Mouse (Mus musculus): ENCODE results near the gene Colgalt2. TPM values are rescaled to one million over a fixed set of nuclear protein-coding genes. Genes with fewer than 3 reads are reported as not detected.

The Colgalt2 gene
- polyA plus RNA-seq, 1 experiment from 2014 or later: 2.1 TPM

DNA sequence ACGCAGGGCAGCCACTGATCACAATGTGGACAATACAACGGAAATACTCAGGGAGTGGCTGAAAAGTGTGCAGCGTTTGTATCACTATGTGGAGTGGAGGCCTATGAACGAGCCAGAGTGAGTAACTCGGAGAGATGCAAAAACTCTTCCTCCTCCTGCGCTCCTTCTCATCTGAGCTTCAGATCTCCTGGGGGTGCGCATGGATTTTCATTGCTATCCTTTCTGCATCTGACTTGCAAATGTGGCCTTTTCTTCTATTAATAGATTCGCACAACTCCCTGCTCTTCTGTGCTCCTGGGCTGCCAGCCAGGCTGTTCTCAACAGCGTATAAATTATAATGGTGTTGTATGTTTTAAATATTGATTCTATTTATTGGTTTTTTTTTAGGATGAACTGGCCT is 68.8 kb downstream of the Colgalt2 start:
- Histone ChIP-seq H3K9me3 (ENCODE audit: control insufficient read depth, low read depth, low read length) (no peaks in the 10 kb centered on the region), H3K9ac (replicated peaks; ENCODE audit: low read depth, low read length) (no peak overlapping the region), H3K27ac (ENCODE audit: low read length) (no peak overlapping the region), H3K4me1 (ENCODE audit: control insufficient read depth, insufficient read depth, low read length) (0 out of 2 replicates have a peak, but pooled peaks cover 4% of the 10 kb centered on the region), H3K4me2 (replicated peaks; ENCODE audit: low read depth, low read length) (no peak overlapping the region), H3K27me3 (ENCODE audit: control insufficient read depth, insufficient read depth, low read length) (no peaks in the 10 kb centered on the region), H3K36me3 (ENCODE audit: control insufficient read depth, insufficient read depth, low read length) (no peaks in the 10 kb centered on the region), H3K4me3 (ENCODE audit: low read depth, low read length) (no peak overlapping the region)
- ATAC-seq (ENCODE audit: insufficient number of reproducible peaks, insufficient read depth, low FRiP score, low read depth): no peak
- WGBS: 85% methylated on average over 9 of the region's 9 CpGs

DNA sequence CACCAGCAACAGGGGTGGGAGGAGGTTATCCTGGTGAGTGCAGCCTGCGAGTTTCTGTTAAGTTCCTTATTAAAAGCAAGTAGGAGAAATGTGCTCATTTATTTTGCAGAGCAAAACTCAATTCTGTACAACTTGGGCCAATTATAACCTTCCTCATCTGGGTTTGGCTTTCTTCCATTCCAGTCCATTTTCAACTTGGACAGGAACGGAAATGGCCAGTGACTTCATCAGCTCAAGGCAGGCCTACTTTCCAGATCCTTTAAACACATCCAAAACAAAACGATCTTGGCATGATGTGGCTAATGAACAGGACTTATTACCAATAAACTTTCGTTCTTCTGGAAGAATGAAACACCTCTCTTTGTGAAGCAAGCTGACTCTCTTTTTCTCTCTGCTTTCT is 76.5 kb downstream of the Colgalt2 start:
- no peaks in the 10 kb centered on the region for H3K27me3 ChIP-seq (ENCODE audit: control insufficient read depth, insufficient read depth, low read length)
- ATAC-seq (ENCODE audit: insufficient number of reproducible peaks, insufficient read depth, low FRiP score, low read depth): no peak
- H3K4me1 ChIP-seq (ENCODE audit: control insufficient read depth, insufficient read depth, low read length): no peaks in the 10 kb centered on the region
- H3K4me2 ChIP-seq (replicated peaks; ENCODE audit: low read depth, low read length): no peak overlapping the region
- no peaks in the 10 kb centered on the region for H3K36me3 ChIP-seq (ENCODE audit: control insufficient read depth, insufficient read depth, low read length)
- no peak overlapping the region for H3K4me3 ChIP-seq (ENCODE audit: low read depth, low read length)
- no peak overlapping the region for H3K27ac ChIP-seq (ENCODE audit: low read length)
- no peaks in the 10 kb centered on the region for H3K9me3 ChIP-seq (ENCODE audit: control insufficient read depth, low read depth, low read length)
- WGBS: 81% methylated on average over 4 of the region's 4 CpGs
- no peak overlapping the region for H3K9ac ChIP-seq (replicated peaks; ENCODE audit: low read depth, low read length)

DNA sequence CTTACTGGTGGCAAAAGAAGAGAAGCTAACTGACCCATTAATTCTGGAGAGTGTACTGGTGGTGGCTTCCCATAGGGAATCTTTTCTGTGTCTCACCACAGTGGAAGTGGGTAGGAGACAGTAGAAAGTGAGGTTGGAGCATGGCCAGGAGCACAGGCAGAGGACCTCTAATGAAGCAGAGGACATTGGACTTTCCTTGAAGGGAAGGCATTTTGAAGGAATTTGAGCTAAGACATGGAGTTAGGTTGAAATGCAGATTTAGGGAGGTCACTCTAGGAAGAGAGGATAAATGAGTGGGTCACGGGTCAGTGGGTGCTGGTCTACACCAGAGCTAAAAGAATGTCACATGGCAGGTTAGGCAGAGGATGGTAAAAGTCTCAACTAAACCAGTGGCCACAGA is 91.2 kb downstream of the Colgalt2 start:
- Histone ChIP-seq H3K4me3 (ENCODE audit: low read depth, low read length) (no peak overlapping the region), H3K27me3 (ENCODE audit: control insufficient read depth, insufficient read depth, low read length) (no peaks in the 10 kb centered on the region), H3K9me3 (ENCODE audit: control insufficient read depth, low read depth, low read length) (no peaks in the 10 kb centered on the region), H3K4me1 (ENCODE audit: control insufficient read depth, insufficient read depth, low read length) (no peaks in the 10 kb centered on the region), H3K4me2 (replicated peaks; ENCODE audit: low read depth, low read length) (no peak overlapping the region), H3K36me3 (ENCODE audit: control insufficient read depth, insufficient read depth, low read length) (no peaks in the 10 kb centered on the region), H3K27ac (ENCODE audit: low read length) (no peak overlapping the region), H3K9ac (replicated peaks; ENCODE audit: low read depth, low read length) (no peak overlapping the region)
- WGBS: 88% methylated on average over 1 of the region's 1 CpGs
- ATAC-seq (ENCODE audit: insufficient number of reproducible peaks, insufficient read depth, low FRiP score, low read depth): no peak

DNA sequence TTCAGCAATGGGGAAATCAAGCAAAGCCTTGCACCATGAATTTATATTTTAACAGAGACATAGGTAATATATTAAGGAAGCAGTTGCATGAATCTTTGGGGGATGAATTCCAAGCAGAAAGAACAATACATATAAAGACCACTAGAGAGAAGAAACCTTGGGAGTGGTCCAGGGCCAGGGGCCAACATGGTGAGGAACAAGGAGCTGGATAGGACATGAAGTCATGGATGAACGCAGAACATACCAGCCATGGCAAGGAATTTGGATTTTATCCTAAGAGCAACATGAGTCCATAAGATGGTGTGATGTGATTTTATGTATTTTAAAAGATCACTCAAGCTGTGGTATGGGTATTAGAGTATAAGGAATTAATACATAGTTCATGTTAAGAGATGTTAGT is 92.6 kb downstream of the Colgalt2 start:
- ATAC-seq (ENCODE audit: insufficient number of reproducible peaks, insufficient read depth, low FRiP score, low read depth): no peak
- Histone ChIP-seq H3K9me3 (ENCODE audit: control insufficient read depth, low read depth, low read length) (no peaks in the 10 kb centered on the region), H3K27ac (ENCODE audit: low read length) (no peak overlapping the region), H3K4me1 (ENCODE audit: control insufficient read depth, insufficient read depth, low read length) (peaks cover under 1% of the 10 kb centered on the region; the same call in 1 of the 2 replicates), H3K36me3 (ENCODE audit: control insufficient read depth, insufficient read depth, low read length) (no peaks in the 10 kb centered on the region), H3K27me3 (ENCODE audit: control insufficient read depth, insufficient read depth, low read length) (no peaks in the 10 kb centered on the region), H3K4me3 (ENCODE audit: low read depth, low read length) (no peak overlapping the region), H3K9ac (replicated peaks; ENCODE audit: low read depth, low read length) (no peak overlapping the region), H3K4me2 (replicated peaks; ENCODE audit: low read depth, low read length) (no peak overlapping the region)
- WGBS: 88% methylated on average over 1 of the region's 1 CpGs

DNA sequence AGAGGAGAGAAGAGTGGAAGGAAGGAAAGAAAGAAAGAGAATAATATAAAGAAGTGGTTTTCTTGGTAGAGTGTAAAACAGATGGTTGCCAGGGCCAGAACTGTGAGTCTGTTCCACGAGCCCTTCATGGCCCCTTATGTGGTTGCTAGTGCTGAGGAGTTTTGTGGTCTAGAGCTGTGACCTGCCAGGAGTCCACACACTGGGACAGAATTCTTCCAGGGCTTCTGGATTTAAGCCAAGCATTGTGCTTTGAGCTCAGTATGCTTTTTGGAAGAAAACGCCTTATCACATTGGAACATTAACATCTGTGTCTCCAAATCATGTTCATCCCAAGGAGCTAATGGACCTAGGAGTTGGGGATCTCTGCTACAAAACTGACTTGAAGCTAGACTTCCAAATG is 97.2 kb downstream of the Colgalt2 start:
- WGBS: 77% methylated on average over 2 of the region's 2 CpGs
- no peaks in the 10 kb centered on the region for H3K9me3 ChIP-seq (ENCODE audit: control insufficient read depth, low read depth, low read length)
- ATAC-seq (ENCODE audit: insufficient number of reproducible peaks, insufficient read depth, low FRiP score, low read depth): no peak
- H3K36me3 ChIP-seq (ENCODE audit: control insufficient read depth, insufficient read depth, low read length): no peaks in the 10 kb centered on the region
- H3K27ac ChIP-seq (ENCODE audit: low read length): no peak overlapping the region
- no peak overlapping the region for H3K4me2 ChIP-seq (replicated peaks; ENCODE audit: low read depth, low read length)
- H3K9ac ChIP-seq (replicated peaks; ENCODE audit: low read depth, low read length): no peak overlapping the region
- peaks cover 7% of the 10 kb centered on the region; the same call in 1 of the 2 replicates for H3K4me1 ChIP-seq (ENCODE audit: control insufficient read depth, insufficient read depth, low read length)
- H3K27me3 ChIP-seq (ENCODE audit: control insufficient read depth, insufficient read depth, low read length): no peaks in the 10 kb centered on the region
- H3K4me3 ChIP-seq (ENCODE audit: low read depth, low read length): no peak overlapping the region

DNA sequence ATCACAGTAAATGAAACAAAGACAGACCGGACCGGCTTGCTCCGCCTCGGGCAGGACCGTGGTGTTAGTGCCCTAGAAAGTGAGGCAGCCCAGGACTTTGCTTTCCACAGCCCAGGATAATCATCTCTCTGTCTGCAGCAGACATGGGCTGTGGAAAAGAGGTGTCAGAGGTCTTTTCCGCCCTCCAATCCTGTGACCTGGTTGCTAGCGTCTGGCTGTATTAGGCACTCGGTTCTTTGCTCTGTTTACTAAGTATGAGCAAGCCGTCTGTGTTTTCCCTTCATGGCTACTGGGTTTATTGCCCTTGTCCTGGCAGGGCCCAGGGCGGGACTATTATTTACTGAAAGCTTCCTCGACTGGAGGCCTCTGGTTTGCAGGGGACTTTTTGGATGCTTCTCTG is 98.0 kb downstream of the Colgalt2 start:
- Histone ChIP-seq H3K9me3 (ENCODE audit: control insufficient read depth, low read depth, low read length) (no peaks in the 10 kb centered on the region), H3K36me3 (ENCODE audit: control insufficient read depth, insufficient read depth, low read length) (no peaks in the 10 kb centered on the region), H3K4me2 (replicated peaks; ENCODE audit: low read depth, low read length) (no peak overlapping the region), H3K9ac (replicated peaks; ENCODE audit: low read depth, low read length) (no peak overlapping the region), H3K4me1 (ENCODE audit: control insufficient read depth, insufficient read depth, low read length) (peaks cover 7% of the 10 kb centered on the region; the same call in 1 of the 2 replicates), H3K4me3 (ENCODE audit: low read depth, low read length) (no peak overlapping the region), H3K27me3 (ENCODE audit: control insufficient read depth, insufficient read depth, low read length) (no peaks in the 10 kb centered on the region), H3K27ac (ENCODE audit: low read length) (no peak overlapping the region; the same call in 1 of the 2 replicates)
- no peak for ATAC-seq (ENCODE audit: insufficient number of reproducible peaks, insufficient read depth, low FRiP score, low read depth)
- WGBS: 43% methylated on average over 11 of the region's 11 CpGs

DNA sequence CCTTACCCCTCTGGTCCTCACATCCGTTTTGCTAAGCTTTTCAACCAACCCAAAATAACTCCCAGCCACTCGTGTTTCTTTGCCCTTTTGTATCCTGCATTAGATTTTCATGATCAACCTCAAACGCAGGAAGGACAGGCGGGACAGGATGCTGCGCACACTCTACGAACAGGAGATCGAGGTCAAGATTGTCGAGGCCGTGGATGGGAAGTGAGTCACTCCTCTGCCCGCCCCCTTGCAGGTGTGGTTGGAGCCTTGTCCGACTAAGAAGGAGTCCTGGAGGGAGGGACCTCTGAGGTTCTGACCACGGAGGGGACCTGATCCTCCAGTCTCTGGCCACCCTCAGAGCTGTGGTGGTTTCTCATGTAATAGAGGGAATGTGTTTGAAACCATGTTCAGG is 100.2 kb downstream of the Colgalt2 start:
- Histone ChIP-seq H3K27me3 (ENCODE audit: control insufficient read depth, insufficient read depth, low read length) (no peaks in the 10 kb centered on the region), H3K9ac (replicated peaks; ENCODE audit: low read depth, low read length) (no peak overlapping the region), H3K9me3 (ENCODE audit: control insufficient read depth, low read depth, low read length) (no peaks in the 10 kb centered on the region), H3K4me2 (replicated peaks; ENCODE audit: low read depth, low read length) (no peak overlapping the region), H3K36me3 (ENCODE audit: control insufficient read depth, insufficient read depth, low read length) (no peaks in the 10 kb centered on the region), H3K27ac (ENCODE audit: low read length) (no peak overlapping the region), H3K4me1 (ENCODE audit: control insufficient read depth, insufficient read depth, low read length) (peaks cover 7% of the 10 kb centered on the region; the same call in 1 of the 2 replicates), H3K4me3 (ENCODE audit: low read depth, low read length) (no peak overlapping the region)
- WGBS: 81% methylated on average over 12 of the region's 12 CpGs
- ATAC-seq (ENCODE audit: insufficient number of reproducible peaks, insufficient read depth, low FRiP score, low read depth): no peak

DNA sequence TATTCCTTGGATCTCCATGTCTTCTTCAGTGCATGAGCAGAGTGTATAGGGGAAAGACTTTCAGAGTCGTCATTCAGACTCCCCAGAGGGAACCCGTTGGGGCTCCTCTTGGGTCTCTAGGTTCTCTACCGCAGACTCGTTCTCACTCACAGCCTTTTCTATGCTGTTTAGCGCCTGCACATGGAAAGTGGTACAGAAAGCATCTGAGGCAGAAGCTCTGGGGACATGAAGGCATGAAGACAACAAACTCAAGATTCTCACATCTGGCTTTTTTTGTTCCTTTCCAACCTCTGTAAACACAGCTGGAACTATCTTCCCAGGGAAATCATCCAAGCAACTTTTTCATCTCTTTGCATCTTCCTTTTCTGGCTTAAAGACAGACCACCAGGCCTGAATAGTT is 106.5 kb downstream of the Colgalt2 start:
- Histone ChIP-seq H3K4me1 (ENCODE audit: control insufficient read depth, insufficient read depth, low read length) (no peaks in the 10 kb centered on the region), H3K27ac (ENCODE audit: low read length) (no peak overlapping the region), H3K4me2 (replicated peaks; ENCODE audit: low read depth, low read length) (no peak overlapping the region), H3K4me3 (ENCODE audit: low read depth, low read length) (no peak overlapping the region), H3K9me3 (ENCODE audit: control insufficient read depth, low read depth, low read length) (no peaks in the 10 kb centered on the region), H3K27me3 (ENCODE audit: control insufficient read depth, insufficient read depth, low read length) (no peaks in the 10 kb centered on the region), H3K9ac (replicated peaks; ENCODE audit: low read depth, low read length) (no peak overlapping the region), H3K36me3 (ENCODE audit: control insufficient read depth, insufficient read depth, low read length) (no peaks in the 10 kb centered on the region)
- WGBS: 93% methylated on average over 5 of the region's 5 CpGs
- ATAC-seq (ENCODE audit: insufficient number of reproducible peaks, insufficient read depth, low FRiP score, low read depth): no peak

DNA sequence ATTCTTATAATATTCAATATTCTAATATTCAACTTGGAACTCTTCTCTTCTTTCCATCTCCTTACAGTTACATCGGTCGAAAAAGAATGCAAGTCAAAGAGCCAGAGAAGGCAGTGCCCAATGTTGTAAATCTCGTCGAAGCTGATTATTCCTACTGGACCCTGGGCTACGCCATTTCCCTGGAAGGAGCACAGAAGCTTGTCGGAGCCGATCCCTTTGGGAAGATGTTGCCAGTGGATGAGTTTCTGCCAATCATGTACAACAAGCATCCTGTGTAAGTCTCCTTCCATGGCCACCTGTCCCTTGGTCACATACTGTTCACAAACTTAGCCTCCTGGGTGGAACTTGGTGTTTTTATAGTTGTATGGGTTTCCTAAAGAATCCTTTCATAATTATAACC is 107.1 kb downstream of the Colgalt2 start:
- Histone ChIP-seq H3K36me3 (ENCODE audit: control insufficient read depth, insufficient read depth, low read length) (no peaks in the 10 kb centered on the region), H3K4me3 (ENCODE audit: low read depth, low read length) (no peak overlapping the region), H3K9me3 (ENCODE audit: control insufficient read depth, low read depth, low read length) (no peaks in the 10 kb centered on the region), H3K4me2 (replicated peaks; ENCODE audit: low read depth, low read length) (no peak overlapping the region), H3K27ac (ENCODE audit: low read length) (no peak overlapping the region), H3K4me1 (ENCODE audit: control insufficient read depth, insufficient read depth, low read length) (no peaks in the 10 kb centered on the region), H3K27me3 (ENCODE audit: control insufficient read depth, insufficient read depth, low read length) (no peaks in the 10 kb centered on the region), H3K9ac (replicated peaks; ENCODE audit: low read depth, low read length) (no peak overlapping the region)
- 93% methylated on average over 7 of the region's 7 CpGs for WGBS
- no peak for ATAC-seq (ENCODE audit: insufficient number of reproducible peaks, insufficient read depth, low FRiP score, low read depth)

Data from stomach, embryonic 14.5 days (tissue).